Mouse (Mus musculus) embryonic facial prominence, embryonic 12.5 days (tissue): ENCODE measurements at regions not wholly inside any gene's neighbourhood (a gene's known extent, or its start where the extent isn't known, plus 50 kb on each side); places are given as distances from the start of the nearest gene placed in this dataset.
A peak's percentile ranks its signal among the peaks of the same experiment; 100 is the strongest.
"Not testable (repeated sequence)": the region's sequence is repeated elsewhere in the genome, so short reads cannot be mapped to it uniquely, and the experiment has no call there.

Experiments
- ATAC-seq: fragments of 200-750 bp; cut with Nextera tagmentation; 2 replicates; pipeline ENCODE4 v1.8.0; 2017; ENCODE audit not compliant: insufficient number of reproducible peaks, insufficient read depth, low FRiP score, low TSS enrichment
- H3K27ac ChIP-seq: fragments of 300-500 bp; sonication (generic); 2 replicates; pipeline ENCODE4 v1.5.1; 2016; ENCODE audit warnings: mild to moderate bottlenecking
- H3K27me3 ChIP-seq: fragments of 300-500 bp; sonication (generic); 2 replicates; pipeline ENCODE4 v1.6.1; 2016; ENCODE audit warnings: mild to moderate bottlenecking, moderate library complexity
- H3K36me3 ChIP-seq: fragments of 300-500 bp; sonication (generic); 2 replicates; pipeline ENCODE4 v1.6.1; 2016; ENCODE audit warnings: mild to moderate bottlenecking
- H3K4me1 ChIP-seq: fragments of 300-500 bp; sonication (generic); 2 replicates; pipeline ENCODE4 v1.6.1; 2016
- H3K4me2 ChIP-seq: fragments of 300-500 bp; sonication (generic); replicated peaks from 2 replicates; pipeline ENCODE4 v1.6.1; 2016; ENCODE audit warnings: mild to moderate bottlenecking, moderate library complexity
- H3K4me3 ChIP-seq: fragments of 300-500 bp; sonication (generic); 2 replicates; pipeline ENCODE4 v1.5.1; 2016; ENCODE audit warnings: mild to moderate bottlenecking
- H3K9ac ChIP-seq: fragments of 300-500 bp; sonication (generic); 2 replicates; pipeline ENCODE4 v1.6.1; 2016; ENCODE audit warnings: mild to moderate bottlenecking, moderate library complexity
- H3K9me3 ChIP-seq: fragments of 300-500 bp; sonication (generic); 2 replicates; pipeline ENCODE4 v1.6.1; 2016; ENCODE audit warnings: mild to moderate bottlenecking, moderate library complexity
- WGBS: fragments of 180-500 bp; shearing (Covaris S2); methylation state at CpG from one replicate; pipeline ENCODE4 v1.1.7; 2016; 5-methylcytosine and 5-hydroxymethylcytosine counted together

- WGBS = 87% methylated on average over 7 of the region's 7 CpGs
- not testable (repeated sequence) for H3K9ac ChIP-seq, H3K4me1 ChIP-seq, H3K9me3 ChIP-seq, H3K36me3 ChIP-seq, ATAC-seq, H3K4me2 ChIP-seq, H3K4me3 ChIP-seq, H3K27me3 ChIP-seq, H3K27ac ChIP-seq
Measured at GRCm38 (mm10) chr8:103710871-103711270, 390.6 kb upstream of the Cdh5 start.

GRCm38 (mm10) chr8:103717723-103718122, 383.7 kb upstream of the Cdh5 start:
- no peaks in the 10 kb centered on the region for H3K36me3 ChIP-seq
- H3K27ac ChIP-seq = no peak overlapping the region
- no peak overlapping the region for H3K9ac ChIP-seq
- H3K4me2 ChIP-seq = no peak overlapping the region
- 0 out of 2 replicates have a peak, but pooled peaks cover 6% of the 10 kb centered on the region for H3K9me3 ChIP-seq
- no peak for ATAC-seq
- no peaks in the 10 kb centered on the region for H3K27me3 ChIP-seq
- no peak overlapping the region for H3K4me3 ChIP-seq
- no peaks in the 10 kb centered on the region for H3K4me1 ChIP-seq
- 79% methylated on average over 4 of the region's 4 CpGs for WGBS

- Histone ChIP-seq H3K9ac (no peak overlapping the region), H3K4me3 (no peak overlapping the region), H3K9me3 (no peaks in the 10 kb centered on the region), H3K4me1 (no peaks in the 10 kb centered on the region), H3K4me2 (no peak overlapping the region), H3K36me3 (no peaks in the 10 kb centered on the region), H3K27me3 (no peaks in the 10 kb centered on the region), H3K27ac (no peak overlapping the region)
- ATAC-seq = no peak
- WGBS = 92% methylated on average over 3 of the region's 3 CpGs
Measured at GRCm38 (mm10) chr8:103733466-103733865, 368.0 kb upstream of the Cdh5 start.

- no peak overlapping the region for H3K4me2 ChIP-seq
- 76% methylated on average over 8 of the region's 8 CpGs for WGBS
- H3K27me3 ChIP-seq = no peaks in the 10 kb centered on the region
- no peak for ATAC-seq
- no peaks in the 10 kb centered on the region for H3K36me3 ChIP-seq
- no peak overlapping the region for H3K27ac ChIP-seq
- no peaks in the 10 kb centered on the region for H3K9me3 ChIP-seq
- no peak overlapping the region for H3K9ac ChIP-seq
- H3K4me3 ChIP-seq = no peak overlapping the region
- peaks cover 8% of the 10 kb centered on the region for H3K4me1 ChIP-seq
Measured at GRCm38 (mm10) chr8:103738330-103738729, 363.1 kb upstream of the Cdh5 start.

DNA sequence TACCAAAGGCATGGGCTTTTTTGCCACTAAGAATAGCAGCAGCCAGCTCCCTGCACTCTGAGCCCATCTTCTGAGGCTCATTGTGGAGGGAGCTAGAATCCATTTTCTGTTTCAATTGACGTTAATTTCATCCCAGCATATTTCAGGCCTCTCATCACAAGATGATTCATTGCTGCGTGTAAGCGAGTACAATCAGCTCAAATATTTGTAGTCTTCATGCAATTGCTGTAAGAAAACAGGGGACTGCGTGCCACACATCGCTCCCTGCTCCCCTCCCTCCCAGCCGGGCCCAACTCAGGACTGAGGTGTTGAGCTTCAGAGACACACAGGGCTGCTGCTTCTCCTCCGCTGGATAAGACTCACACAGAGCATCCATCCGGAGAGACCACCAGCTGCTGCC, 360.0 kb upstream of the Cdh5 start:
- Histone ChIP-seq H3K27ac (no peak overlapping the region), H3K9ac (no peak overlapping the region), H3K4me1 (peaks cover 8% of the 10 kb centered on the region), H3K4me3 (no peak overlapping the region), H3K27me3 (no peaks in the 10 kb centered on the region), H3K36me3 (no peaks in the 10 kb centered on the region), H3K9me3 (no peaks in the 10 kb centered on the region), H3K4me2 (no peak overlapping the region)
- no peak for ATAC-seq
- 69% methylated on average over 8 of the region's 8 CpGs for WGBS

- no peak overlapping the region for H3K4me3 ChIP-seq
- no peak overlapping the region for H3K4me2 ChIP-seq
- no peak overlapping the region for H3K27ac ChIP-seq
- H3K9me3 ChIP-seq = no peaks in the 10 kb centered on the region
- no peak overlapping the region for H3K9ac ChIP-seq
- no peak for ATAC-seq
- H3K27me3 ChIP-seq = no peaks in the 10 kb centered on the region
- peaks cover 8% of the 10 kb centered on the region for H3K4me1 ChIP-seq
- H3K36me3 ChIP-seq = no peaks in the 10 kb centered on the region
- WGBS = 78% methylated on average over 4 of the region's 4 CpGs
Measured at GRCm38 (mm10) chr8:103748734-103749133, 352.7 kb upstream of the Cdh5 start.

DNA sequence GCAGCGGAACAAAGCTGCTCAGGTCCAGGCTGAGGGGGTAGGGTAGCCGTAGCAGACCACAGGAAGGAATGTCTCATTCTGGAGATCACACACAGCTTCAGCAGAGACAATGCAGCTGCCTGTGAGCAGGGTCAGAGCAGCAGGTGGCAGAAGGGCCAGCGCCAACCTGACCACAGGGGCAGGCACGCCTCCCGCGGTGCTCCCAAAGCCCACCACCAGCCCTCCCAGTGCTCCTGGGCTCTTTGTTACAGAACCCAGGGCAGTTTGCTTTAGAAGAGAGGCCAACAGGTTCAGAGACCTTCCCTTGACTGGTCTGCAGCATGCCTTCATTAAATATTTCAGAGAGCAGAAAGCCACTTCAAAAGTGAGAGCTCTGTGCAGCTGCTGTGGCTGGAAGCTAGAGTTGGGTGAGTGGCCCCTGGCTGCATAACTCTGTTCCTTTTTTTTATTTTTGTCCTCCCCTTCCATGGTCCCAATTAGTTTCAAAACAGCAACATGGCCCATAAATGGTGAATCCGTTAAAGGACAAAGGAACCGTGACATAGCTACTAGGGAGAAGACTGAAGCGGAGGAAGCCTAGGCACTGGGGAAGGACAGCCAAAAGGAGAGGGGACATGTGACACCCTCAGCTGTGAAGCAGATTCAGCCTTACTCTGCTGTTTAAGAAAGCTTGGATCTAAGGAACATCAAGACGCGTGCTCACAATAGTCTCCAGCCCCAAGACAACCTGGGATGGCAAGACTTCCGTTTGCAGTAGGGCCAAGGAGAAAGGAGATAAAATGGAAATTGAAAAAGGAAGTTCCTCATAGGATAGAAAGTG, 350.9 kb upstream of the Cdh5 start:
- H3K9ac ChIP-seq = no peak overlapping the region
- H3K27ac ChIP-seq = no peak overlapping the region
- H3K4me2 ChIP-seq = no peak overlapping the region
- no peaks in the 10 kb centered on the region for H3K27me3 ChIP-seq
- H3K9me3 ChIP-seq = no peaks in the 10 kb centered on the region
- no peak overlapping the region for H3K4me3 ChIP-seq
- no peaks in the 10 kb centered on the region for H3K36me3 ChIP-seq
- 50% methylated on average over 12 of the region's 12 CpGs for WGBS
- no peak; the same call in 1 of the 2 replicates for ATAC-seq
- peaks cover 8% of the 10 kb centered on the region for H3K4me1 ChIP-seq

DNA sequence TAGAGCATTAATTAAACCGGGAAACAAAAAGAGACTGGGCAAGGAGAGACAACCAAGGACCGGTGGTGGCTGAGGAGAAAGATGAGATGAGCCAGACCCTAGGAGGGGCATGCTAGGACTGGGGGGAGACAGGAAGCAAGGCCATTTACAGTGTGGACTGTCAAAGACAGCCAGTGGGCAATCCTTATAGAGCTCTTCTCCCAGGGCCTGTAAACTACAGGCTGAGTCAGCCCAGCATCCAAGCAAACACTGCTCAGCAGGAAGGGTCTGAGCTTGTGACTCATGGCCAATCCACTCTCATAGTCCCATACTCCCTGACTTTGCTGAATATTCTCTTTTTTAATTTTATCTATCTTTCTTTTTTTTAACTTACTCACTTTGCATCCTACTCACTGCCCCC, 350.3 kb upstream of the Cdh5 start:
- WGBS = 65% methylated on average over 2 of the region's 2 CpGs
- H3K4me1 ChIP-seq = peaks cover 8% of the 10 kb centered on the region
- H3K27ac ChIP-seq = no peak overlapping the region
- no peaks in the 10 kb centered on the region for H3K27me3 ChIP-seq
- H3K4me2 ChIP-seq = no peak overlapping the region
- H3K9me3 ChIP-seq = no peaks in the 10 kb centered on the region
- H3K9ac ChIP-seq = no peak overlapping the region
- no peaks in the 10 kb centered on the region for H3K36me3 ChIP-seq
- H3K4me3 ChIP-seq = no peak overlapping the region
- ATAC-seq = no peak

DNA sequence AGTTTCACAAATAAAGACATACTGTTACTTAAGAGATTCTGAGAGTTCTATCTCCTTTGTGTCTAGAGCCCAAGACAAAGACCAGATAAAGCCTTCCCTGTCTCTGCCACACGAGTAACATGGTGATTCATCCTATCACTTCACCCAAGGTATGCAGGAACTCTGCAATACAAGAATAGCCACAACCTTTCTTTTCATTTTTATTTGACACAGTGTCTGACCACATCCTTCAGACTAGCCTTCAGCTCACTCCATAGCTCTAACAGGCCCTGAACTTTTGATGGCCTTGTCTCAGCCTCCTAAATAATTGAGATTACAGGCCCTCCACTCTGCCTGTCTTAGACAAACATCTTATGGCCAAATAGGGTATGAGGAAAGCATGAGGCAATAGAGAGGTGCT, 337.6 kb upstream of the Cdh5 start:
- Histone ChIP-seq H3K27ac (no peak overlapping the region), H3K4me3 (no peak overlapping the region), H3K36me3 (no peaks in the 10 kb centered on the region), H3K9ac (no peak overlapping the region), H3K27me3 (no peaks in the 10 kb centered on the region), H3K4me1 (no peaks in the 10 kb centered on the region), H3K4me2 (no peak overlapping the region), H3K9me3 (no peaks in the 10 kb centered on the region)
- ATAC-seq = no peak
- WGBS = 78% methylated on average over 1 of the region's 1 CpGs

- Histone ChIP-seq H3K27ac (0 out of 2 replicates have a peak overlapping the region, but pooled peaks have one; percentile 41), H3K4me3 (no peak overlapping the region), H3K9me3 (no peaks in the 10 kb centered on the region), H3K4me1 (0 out of 2 replicates have a peak, but pooled peaks cover 2% of the 10 kb centered on the region), H3K4me2 (no peak overlapping the region), H3K36me3 (no peaks in the 10 kb centered on the region), H3K27me3 (no peaks in the 10 kb centered on the region), H3K9ac (no peak overlapping the region)
- no peak for ATAC-seq
- WGBS = 55% methylated on average over 6 of the region's 6 CpGs
Measured at GRCm38 (mm10) chr8:103779658-103780057, 321.8 kb upstream of the Cdh5 start.

DNA sequence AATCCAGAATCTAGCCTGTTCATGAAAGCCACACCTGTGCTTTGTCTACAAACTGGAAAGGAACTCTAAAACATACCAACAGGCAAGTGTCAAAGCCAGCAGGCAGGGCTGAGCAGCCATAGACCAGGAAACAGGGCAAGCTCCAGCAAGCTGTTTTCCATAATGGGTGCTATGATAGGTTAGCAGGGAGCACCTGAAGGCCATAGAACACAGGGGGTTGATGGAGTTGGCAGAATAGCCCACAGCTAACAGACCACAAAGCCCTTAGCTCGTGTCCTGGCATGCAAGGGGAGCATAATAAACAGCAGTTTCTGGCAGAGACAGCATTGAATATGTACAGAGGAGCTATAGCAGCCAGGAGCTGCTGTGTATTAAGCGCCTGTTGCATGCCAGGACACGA, 313.1 kb upstream of the Cdh5 start:
- H3K4me3 ChIP-seq = no peak overlapping the region
- H3K27me3 ChIP-seq = no peaks in the 10 kb centered on the region
- H3K9ac ChIP-seq = no peak overlapping the region
- WGBS = 67% methylated on average over 3 of the region's 3 CpGs
- H3K4me2 ChIP-seq = no peak overlapping the region
- H3K36me3 ChIP-seq = no peaks in the 10 kb centered on the region
- H3K27ac ChIP-seq = no peak overlapping the region
- H3K4me1 ChIP-seq = 0 out of 2 replicates have a peak, but pooled peaks cover 2% of the 10 kb centered on the region
- no peaks in the 10 kb centered on the region for H3K9me3 ChIP-seq
- no peak for ATAC-seq

GRCm38 (mm10) chr8:103793331-103793730, 308.1 kb upstream of the Cdh5 start:
- H3K9ac ChIP-seq = no peak overlapping the region
- H3K9me3 ChIP-seq = no peaks in the 10 kb centered on the region
- 61% methylated on average over 1 of the region's 1 CpGs for WGBS
- H3K36me3 ChIP-seq = no peaks in the 10 kb centered on the region
- H3K4me2 ChIP-seq = no peak overlapping the region
- no peaks in the 10 kb centered on the region for H3K27me3 ChIP-seq
- no peak for ATAC-seq
- no peaks in the 10 kb centered on the region for H3K4me1 ChIP-seq
- no peak overlapping the region for H3K4me3 ChIP-seq
- no peak overlapping the region for H3K27ac ChIP-seq
